Mouse (Mus musculus) lung, embryonic 16.5 days (tissue): ENCODE measurements at regions not wholly inside any gene's neighbourhood (a gene's known extent, or its start where the extent isn't known, plus 50 kb on each side); places are given as distances from the start of the nearest gene placed in this dataset.
"Not testable (repeated sequence)": the region's sequence is repeated elsewhere in the genome, so short reads cannot be mapped to it uniquely, and the experiment has no call there.

ENCODE experiments used
- ATAC-seq: fragments of 200-750 bp; cut with Nextera tagmentation; 2 replicates; pipeline ENCODE4 v1.8.0; 2017; ENCODE audit warnings: low read depth, mild to moderate bottlenecking, moderate library complexity
- H3K27ac ChIP-seq: fragments of 300-500 bp; sonication (generic); 2 replicates; pipeline ENCODE4 v1.5.1; 2014; ENCODE audit warnings: mild to moderate bottlenecking, control low read depth, low read length
- H3K27me3 ChIP-seq: fragments of 300-500 bp; sonication (generic); 2 replicates; pipeline ENCODE4 v1.6.1; 2014; ENCODE audit warnings: low read depth, low read length, mixed read lengths; ENCODE audit not compliant: control insufficient read depth, insufficient read depth
- H3K36me3 ChIP-seq: fragments of 300-500 bp; sonication (generic); 2 replicates; pipeline ENCODE4 v1.6.1; 2014; ENCODE audit warnings: low read length; ENCODE audit not compliant: control insufficient read depth, insufficient read depth
- H3K4me1 ChIP-seq: fragments of 300-500 bp; sonication (generic); replicated peaks from 2 replicates; pipeline ENCODE4 v1.6.1; 2014; ENCODE audit warnings: low read length, mixed read lengths; ENCODE audit not compliant: control insufficient read depth, insufficient read depth
- H3K4me2 ChIP-seq: fragments of 300-500 bp; sonication (generic); 2 replicates; pipeline ENCODE4 v1.6.1; 2014; ENCODE audit warnings: low read depth, low read length, control low read depth
- H3K4me3 ChIP-seq: fragments of 300-500 bp; sonication (generic); 2 replicates; pipeline ENCODE4 v1.5.1; 2014; ENCODE audit warnings: mild to moderate bottlenecking, low read length, control low read depth
- H3K9ac ChIP-seq: fragments of 300-500 bp; sonication (generic); 2 replicates; pipeline ENCODE4 v1.6.1; 2014; ENCODE audit warnings: low read length, control low read depth
- H3K9me3 ChIP-seq: fragments of 300-500 bp; sonication (generic); 2 replicates; pipeline ENCODE4 v1.6.1; 2016; ENCODE audit warnings: low read length; ENCODE audit not compliant: control insufficient read depth
- WGBS: fragments of 180-500 bp; shearing (Covaris S2); extraction: QIAGEN DNeasy Blood & Tissue Kit; methylation state at CpG from one replicate; pipeline ENCODE4 v1.1.7; 2014; 5-methylcytosine and 5-hydroxymethylcytosine counted together

GRCm38 (mm10) chr14:53743552-53743951 is 510.4 kb downstream of the Dad1 start:
- 79% methylated on average over 3 of the region's 3 CpGs for WGBS
- H3K4me2 ChIP-seq, H3K4me1 ChIP-seq, ATAC-seq, H3K27ac ChIP-seq, H3K9ac ChIP-seq, H3K4me3 ChIP-seq, H3K36me3 ChIP-seq, H3K27me3 ChIP-seq, H3K9me3 ChIP-seq: not testable (repeated sequence)

- H3K27me3 ChIP-seq, H3K4me1 ChIP-seq, H3K4me3 ChIP-seq, H3K9ac ChIP-seq, H3K9me3 ChIP-seq, H3K27ac ChIP-seq, ATAC-seq, H3K36me3 ChIP-seq, H3K4me2 ChIP-seq: not testable (repeated sequence)
- WGBS: 73% methylated on average over 2 of the region's 2 CpGs
These were observed 511.0 kb downstream of the Dad1 start for GRCm38 (mm10) chr14:53742864-53743263.

GRCm38 (mm10) chr14:53741246-53741645 is 512.7 kb downstream of the Dad1 start:
- ATAC-seq: 0 out of 2 replicates have a peak, but pooled peaks have one; percentile 12
- WGBS: 35% methylated on average over 4 of the region's 4 CpGs

GRCm38 (mm10) chr14:53737962-53738361 is 515.9 kb downstream of the Dad1 start:
- not testable (repeated sequence) for H3K9ac ChIP-seq, H3K4me1 ChIP-seq, H3K4me3 ChIP-seq, H3K9me3 ChIP-seq, ATAC-seq, H3K36me3 ChIP-seq, H3K27me3 ChIP-seq, H3K4me2 ChIP-seq, H3K27ac ChIP-seq
- 24% methylated on average over 4 of the region's 4 CpGs for WGBS

More at GRCm38 (mm10) chr14:53741246-53741645, 512.7 kb downstream of the Dad1 start:
- H3K27ac ChIP-seq, H3K36me3 ChIP-seq, H3K4me3 ChIP-seq, H3K27me3 ChIP-seq, H3K9ac ChIP-seq, H3K4me2 ChIP-seq, H3K9me3 ChIP-seq, H3K4me1 ChIP-seq: not testable (repeated sequence)

- not testable (repeated sequence) for H3K27me3 ChIP-seq, H3K36me3 ChIP-seq, H3K4me1 ChIP-seq, H3K4me2 ChIP-seq, ATAC-seq, H3K9ac ChIP-seq, H3K4me3 ChIP-seq, H3K9me3 ChIP-seq, H3K27ac ChIP-seq
- WGBS: 45% methylated on average over 4 of the region's 4 CpGs
These were observed 517.6 kb downstream of the Dad1 start for GRCm38 (mm10) chr14:53736274-53736673.

GRCm38 (mm10) chr14:53731600-53731999 is 522.3 kb downstream of the Dad1 start:
- H3K36me3 ChIP-seq, H3K9me3 ChIP-seq: not testable (repeated sequence)
- no CpG with 5 or more reads among the region's 4 CpGs for WGBS

GRCm38 (mm10) chr14:53729877-53730276 is 524.0 kb downstream of the Dad1 start:
- ATAC-seq, H3K4me3 ChIP-seq, H3K4me2 ChIP-seq, H3K9me3 ChIP-seq, H3K9ac ChIP-seq, H3K36me3 ChIP-seq, H3K27ac ChIP-seq, H3K4me1 ChIP-seq, H3K27me3 ChIP-seq: not testable (repeated sequence)
- WGBS: 20% methylated on average over 1 of the region's 7 CpGs

More at GRCm38 (mm10) chr14:53731600-53731999, 522.3 kb downstream of the Dad1 start:
- not testable (repeated sequence) for H3K27me3 ChIP-seq, H3K27ac ChIP-seq, H3K4me1 ChIP-seq, ATAC-seq, H3K4me2 ChIP-seq, H3K9ac ChIP-seq, H3K4me3 ChIP-seq

- not testable (repeated sequence) for H3K9me3 ChIP-seq, H3K9ac ChIP-seq, ATAC-seq, H3K27me3 ChIP-seq, H3K4me3 ChIP-seq, H3K4me2 ChIP-seq, H3K36me3 ChIP-seq, H3K4me1 ChIP-seq, H3K27ac ChIP-seq
- no CpG with 5 or more reads among the region's 1 CpGs for WGBS
These were observed 524.8 kb downstream of the Dad1 start for GRCm38 (mm10) chr14:53729149-53729548.

GRCm38 (mm10) chr14:53726914-53727313 is 527.0 kb downstream of the Dad1 start:
- H3K9ac ChIP-seq, H3K36me3 ChIP-seq, H3K27ac ChIP-seq, H3K4me1 ChIP-seq, H3K4me2 ChIP-seq, ATAC-seq, H3K4me3 ChIP-seq, H3K9me3 ChIP-seq, H3K27me3 ChIP-seq: not testable (repeated sequence)
- 19% methylated on average over 2 of the region's 4 CpGs for WGBS

GRCm38 (mm10) chr14:53723611-53724010 is 530.3 kb downstream of the Dad1 start:
- not testable (repeated sequence) for H3K4me1 ChIP-seq, H3K9me3 ChIP-seq, H3K4me3 ChIP-seq, ATAC-seq, H3K4me2 ChIP-seq, H3K27me3 ChIP-seq, H3K36me3 ChIP-seq, H3K27ac ChIP-seq, H3K9ac ChIP-seq
